In the genomic region with DNA sequence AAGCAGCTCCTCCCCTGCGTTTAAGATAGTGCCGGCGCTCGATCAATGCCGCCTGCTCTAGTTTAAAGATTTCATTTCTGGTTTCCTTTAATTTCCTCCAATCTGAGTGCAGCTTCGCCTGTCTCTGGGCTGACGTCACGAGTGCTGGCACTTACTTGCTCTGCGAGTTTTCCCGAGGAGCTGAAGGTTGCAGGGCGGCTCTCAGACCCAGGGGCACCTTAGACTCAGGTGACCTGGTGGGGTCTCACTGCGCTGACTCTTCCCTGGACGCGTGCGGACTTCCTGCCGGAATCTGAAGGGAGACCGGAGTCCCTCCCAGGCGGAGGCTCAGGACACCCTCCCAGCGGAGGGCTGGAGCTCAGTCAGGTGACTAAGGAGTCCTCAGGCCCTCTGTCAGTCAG, we compare ENCODE assay signal across 8 mouse cellular contexts. TPM values are rescaled to one million over a fixed set of nuclear protein-coding genes. Genes with fewer than 3 reads are reported as not detected.
DNase-seq lines count a peak whose midpoint lies in the region; ATAC-seq and TF ChIP-seq lines count a peak whose summit lies in the region.

No protein-coding gene starts in this region.

- in situ Hi-C loops in Patski (cut with MboI; ENCODE audit: low pct_unique_long_range_greater_than_20kb) = no loop called here

- H3K9ac ChIP-seq in hindbrain, embryonic 15.5 days = peak overlapping the region; percentile 44

- peaks cover 7% of the 10 kb centered on the region for H3K4me1 ChIP-seq in hindbrain, embryonic 15.5 days (replicated peaks)

- WGBS in hindbrain, embryonic 15.5 days = under 1% methylated on average over 19 of the region's 19 CpGs
- under 1% methylated on average over 18 of the region's 19 CpGs for WGBS in macrophage (ENCODE audit: missing documents)

- no peak overlapping the region for H3K27ac ChIP-seq in hindbrain, embryonic 15.5 days (replicated peaks)
- peak overlapping the region; percentile 96 for H3K27ac ChIP-seq in macrophage

- H3K36me3 ChIP-seq in hindbrain, embryonic 15.5 days = no peaks in the 10 kb centered on the region
- H3K36me3 ChIP-seq in macrophage (ENCODE audit: inconsistent target) = 0 out of 2 replicates have a peak, but pooled peaks cover 9% of the 10 kb centered on the region

- CTCF ChIA-PET in Patski (lab: Charles Lee) = interaction anchor here (0.9 to 3.6 kb wide), 9 partner anchors 9 to 213 kb away, joined by 3 to 24 read pairs (median 5); partner anchors contain the start of genes Fam198b and Tmem144

- H3K79me2 ChIP-seq in macrophage (ENCODE audit: inconsistent target) = peaks cover 17% of the 10 kb centered on the region

- DNase-seq in Patski (ENCODE audit: low read depth, low spot score) = no peak
- DNase-seq in cerebellum, postnatal 14 days = peak; percentile 77 to 81
- DNase-seq in frontal cortex, postnatal 25 days (ENCODE audit: low spot score in 2 of 2) = peak; percentile 36 to 44
- peak; percentile 62 to 71 for DNase-seq in left cerebral cortex, adult 18-20 months (ENCODE audit: low spot score in 2 of 2)
- DNase-seq in right cerebral cortex, adult 18-20 months = peak; percentile 80
- peak; percentile 11 for DNase-seq in urinary bladder, postnatal 10 days (ENCODE audit: low spot score)

- no peaks in the 10 kb centered on the region for H3K9me3 ChIP-seq in hindbrain, embryonic 15.5 days

- POLR2A ChIA-PET in Patski (lab: Charles Lee) = interaction anchor here (0.5 to 0.7 kb wide), 2 partner anchors 114 to 532 kb away, joined by 3 read pairs; no protein-coding TSS in a partner anchor

- H3K4me2 ChIP-seq in hindbrain, embryonic 15.5 days = peak overlapping the region; percentile 94

- TF ChIP-seq CTCF in Patski (IDR thresholded peaks at IDR 0.05) = no peak

- H3K27me3 ChIP-seq in Patski = no peaks in the 10 kb centered on the region
- no peaks in the 10 kb centered on the region for H3K27me3 ChIP-seq in hindbrain, embryonic 15.5 days

- peak overlapping the region; percentile 50 for H3K4me3 ChIP-seq in hindbrain, embryonic 15.5 days
- peak overlapping the region; percentile 64 for H3K4me3 ChIP-seq in macrophage (ENCODE audit: inconsistent target)

- ATAC-seq in Patski = peak; percentile 75
- peak; percentile 83 for ATAC-seq in hindbrain, embryonic 15.5 days (ENCODE audit: low FRiP score, low read depth)

RNA-seq across cellular contexts. Expression of gene Tmem144, which starts 10.0 kb away (rescaled TPM):
- 5.1 TPM for polyA plus RNA-seq in Patski (2021)
- polyA plus RNA-seq in hindbrain, embryonic 15.5 days (2015; fragmentation: Nextera tagmentation; extraction: Ambion mirVana) = 1.2 and 1.5 TPM in 2 replicates
- 10 to 100 TPM; 11.5 to 18.6 TPM for total RNA-seq in left cerebral cortex, adult 18-20 months (2021)
- total RNA-seq in macrophage (2018; cell fraction: chromatin; rRNA removed) = 10 to 100 TPM in 10 of 26 experiments, 1 to 10 TPM in 16; 1.7 to 33.6 (median 9.2) TPM
- 10 to 100 TPM in 12 of 26 experiments, 1 to 10 TPM in 14; 3.2 to 22.9 (median 8.2) TPM for total RNA-seq in macrophage (2018; cell fraction: cytosol; rRNA removed)
- total RNA-seq in macrophage (2018; cell fraction: nucleus; rRNA removed) = 10 to 100 TPM in 16 of 26 experiments, 1 to 10 TPM in 10; 2.5 to 38.9 (median 11.4) TPM
- 9.9 to 16.8 TPM (median 15.2 TPM) in 3 replicates for polyA plus RNA-seq in macrophage (2018)

RNA-seq across cellular contexts. Expression of gene Fam198b, which starts 41.7 kb away (rescaled TPM):
- polyA plus RNA-seq in Patski (2021) = 16.7 TPM
- polyA plus RNA-seq in hindbrain, embryonic 15.5 days (2015; fragmentation: Nextera tagmentation; extraction: Ambion mirVana) = 2.6 and 3.3 TPM in 2 replicates
- 1 to 10 TPM; 4.2 to 7.1 TPM for total RNA-seq in left cerebral cortex, adult 18-20 months (2021)
- 10 to 100 TPM in 7 of 26 experiments, 1 to 10 TPM in 15, under 1 TPM in 4; 0.60 to 42.3 (median 4.2) TPM for total RNA-seq in macrophage (2018; cell fraction: chromatin; rRNA removed)
- total RNA-seq in macrophage (2018; cell fraction: cytosol; rRNA removed) = 10 to 100 TPM in 14 of 26 experiments, 1 to 10 TPM in 12; 6.5 to 36.9 (median 14.3) TPM
- 10 to 100 TPM in 13 of 26 experiments, 1 to 10 TPM in 13; 3.4 to 48.4 (median 9.7) TPM for total RNA-seq in macrophage (2018; cell fraction: nucleus; rRNA removed)
- 16.9 to 30.2 TPM (median 26.1 TPM) in 3 replicates for polyA plus RNA-seq in macrophage (2018)
